8 mouse cellular contexts compared by ENCODE assay signal in genomic region chr9:121704261-121704645, GRCm38 (mm10). TPM values are rescaled to one million over a fixed set of nuclear protein-coding genes. Genes with fewer than 3 reads are reported as not detected.
DNase-seq lines count a peak whose midpoint lies in the region; ATAC-seq and TF ChIP-seq lines count a peak whose summit lies in the region.

No protein-coding gene starts in this region.

- H3K27ac ChIP-seq in kidney, adult 2 months (ENCODE audit: insufficient read depth, low read depth, low read length): no peak overlapping the region
- H3K27ac ChIP-seq in brown adipose tissue, adult 24 weeks (replicated peaks; ENCODE audit: low read depth, low read length): peak overlapping the region; percentile 35; the same call in 1 of the 2 replicates
- no peak overlapping the region for H3K27ac ChIP-seq in hindbrain, embryonic 14.5 days
- no peak overlapping the region for H3K27ac ChIP-seq in midbrain, embryonic 14.5 days (replicated peaks; ENCODE audit: low read depth, low read length)

- no peak for TF ChIP-seq POLR2A in kidney, adult 2 months (IDR thresholded peaks at IDR 0.05; ENCODE audit: low read depth, low read length)

- peak overlapping the region; percentile 94 for H3K4me2 ChIP-seq in hindbrain, embryonic 14.5 days (replicated peaks)
- peak overlapping the region; percentile 97 for H3K4me2 ChIP-seq in midbrain, embryonic 14.5 days (ENCODE audit: low read length)

- no peaks in the 10 kb centered on the region for H3K36me3 ChIP-seq in kidney, adult 2 months (ENCODE audit: control insufficient read depth, insufficient read depth, low read length)
- peaks cover 4% of the 10 kb centered on the region; the same call in 1 of the 2 replicates for H3K36me3 ChIP-seq in hindbrain, embryonic 14.5 days (replicated peaks; ENCODE audit: control insufficient read depth, insufficient read depth)
- peaks cover 8% of the 10 kb centered on the region for H3K36me3 ChIP-seq in midbrain, embryonic 14.5 days (ENCODE audit: control insufficient read depth, insufficient read depth, low read length)

- no peaks in the 10 kb centered on the region for H3K9me3 ChIP-seq in hindbrain, embryonic 14.5 days (ENCODE audit: control insufficient read depth, low read length)
- no peaks in the 10 kb centered on the region for H3K9me3 ChIP-seq in midbrain, embryonic 14.5 days (ENCODE audit: control insufficient read depth, low read length)

- no peaks in the 10 kb centered on the region for H3K27me3 ChIP-seq in kidney, adult 2 months (replicated peaks; ENCODE audit: control insufficient read depth, insufficient read depth, low read length)
- H3K27me3 ChIP-seq in hindbrain, embryonic 14.5 days (ENCODE audit: control insufficient read depth, insufficient read depth, low read length): no peaks in the 10 kb centered on the region
- no peaks in the 10 kb centered on the region for H3K27me3 ChIP-seq in midbrain, embryonic 14.5 days (ENCODE audit: control insufficient read depth, insufficient read depth, low read length)

- no peak for DNase-seq in kidney, adult 2 months
- DNase-seq in kidney, postnatal 4 days: no peak
- no peak for DNase-seq in hindbrain, embryonic 14.5 days (ENCODE audit: low spot score)
- no peak for DNase-seq in midbrain, embryonic 14.5 days
- DNase-seq in left cerebral cortex, adult 11 months (ENCODE audit: low spot score): no peak
- DNase-seq in retina, postnatal 1 day: no peak
- no peak for DNase-seq in frontal cortex, adult 2 months (ENCODE audit: extremely low spot score in 1 of 2, low spot score in 1 of 2)

- no peak for TF ChIP-seq CTCF in kidney, adult 2 months (conservative IDR thresholded peaks at IDR 0.05; ENCODE audit: insufficient read depth, insufficient read length, low read depth, low read length)

- H3K9ac ChIP-seq in hindbrain, embryonic 14.5 days: peak overlapping the region; percentile 79
- H3K9ac ChIP-seq in midbrain, embryonic 14.5 days (replicated peaks; ENCODE audit: low read length): peak overlapping the region; percentile 82

- ATAC-seq in hindbrain, embryonic 14.5 days (ENCODE audit: low FRiP score): no peak
- ATAC-seq in midbrain, embryonic 14.5 days (ENCODE audit: low FRiP score, low TSS enrichment): no peak

- peaks cover 11% of the 10 kb centered on the region; the same call in 1 of the 2 replicates for H3K4me1 ChIP-seq in kidney, adult 2 months (ENCODE audit: control insufficient read depth, insufficient read depth, low read length)
- no peaks in the 10 kb centered on the region for H3K4me1 ChIP-seq in brown adipose tissue, adult 24 weeks (ENCODE audit: control insufficient read depth, insufficient read depth, insufficient read length, low read length)
- H3K4me1 ChIP-seq in hindbrain, embryonic 14.5 days (replicated peaks; ENCODE audit: control insufficient read depth, insufficient read depth, low read length): peaks cover 16% of the 10 kb centered on the region
- H3K4me1 ChIP-seq in midbrain, embryonic 14.5 days (ENCODE audit: control insufficient read depth, insufficient read depth, low read length): peaks cover 14% of the 10 kb centered on the region

- H3K4me3 ChIP-seq in kidney, adult 2 months (ENCODE audit: insufficient read depth, low read depth, low read length): peak overlapping the region; percentile 67
- H3K4me3 ChIP-seq in brown adipose tissue, adult 24 weeks (ENCODE audit: insufficient read depth, low read depth, low read length): peak overlapping the region; percentile 51
- H3K4me3 ChIP-seq in hindbrain, embryonic 14.5 days (replicated peaks; ENCODE audit: low read length): peak overlapping the region; percentile 81
- H3K4me3 ChIP-seq in midbrain, embryonic 14.5 days (replicated peaks; ENCODE audit: low read depth, low read length): peak overlapping the region; percentile 78

- WGBS in kidney, adult 2 months: 26% methylated on average over 11 of the region's 11 CpGs
- 39% methylated on average over 11 of the region's 11 CpGs for WGBS in hindbrain, embryonic 14.5 days
- WGBS in midbrain, embryonic 14.5 days: 36% methylated on average over 11 of the region's 11 CpGs

RNA-seq across cellular contexts. Expression of gene Sec22c, which starts 1.0 kb away (rescaled TPM):
- 6.6 and 7.4 TPM in 2 replicates for polyA plus RNA-seq in kidney, adult 2 months (2012; rRNA removed)
- polyA plus RNA-seq in brown adipose tissue, adult 24 weeks (2012; ENCODE audit: insufficient read depth, insufficient read length, missing spikeins): 2.1 and 2.8 TPM in 2 replicates
- 21.6 and 26.5 TPM in 2 replicates for polyA plus RNA-seq in hindbrain, embryonic 14.5 days (2014; fragmentation: Nextera tagmentation; extraction: Ambion mirVana)
- polyA plus RNA-seq in midbrain, embryonic 14.5 days (2014; fragmentation: Nextera tagmentation; extraction: Ambion mirVana): 20.0 and 27.7 TPM in 2 replicates
- polyA plus RNA-seq in frontal cortex, adult 2 months (2012; rRNA removed): 14.6 and 16.9 TPM in 2 replicates

RNA-seq across cellular contexts. Expression of gene Ss18l2, which starts 5.9 kb away (rescaled TPM):
- polyA plus RNA-seq in kidney, adult 2 months (2012; rRNA removed): 52.4 and 61.5 TPM in 2 replicates
- polyA plus RNA-seq in brown adipose tissue, adult 24 weeks (2012; ENCODE audit: insufficient read depth, insufficient read length, missing spikeins): 149 and 182 TPM in 2 replicates
- polyA plus RNA-seq in hindbrain, embryonic 14.5 days (2014; fragmentation: Nextera tagmentation; extraction: Ambion mirVana): 171 and 213 TPM in 2 replicates
- 164 and 190 TPM in 2 replicates for polyA plus RNA-seq in midbrain, embryonic 14.5 days (2014; fragmentation: Nextera tagmentation; extraction: Ambion mirVana)
- 101 and 118 TPM in 2 replicates for polyA plus RNA-seq in frontal cortex, adult 2 months (2012; rRNA removed)

RNA-seq across cellular contexts. Expression of gene Nktr, which starts 14.7 kb away (rescaled TPM):
- 24.8 and 28.5 TPM in 2 replicates for polyA plus RNA-seq in kidney, adult 2 months (2012; rRNA removed)
- polyA plus RNA-seq in brown adipose tissue, adult 24 weeks (2012; ENCODE audit: insufficient read depth, insufficient read length, missing spikeins): 20.7 and 21.6 TPM in 2 replicates
- polyA plus RNA-seq in hindbrain, embryonic 14.5 days (2014; fragmentation: Nextera tagmentation; extraction: Ambion mirVana): 56.2 and 64.1 TPM in 2 replicates
- polyA plus RNA-seq in midbrain, embryonic 14.5 days (2014; fragmentation: Nextera tagmentation; extraction: Ambion mirVana): 61.5 and 73.0 TPM in 2 replicates
- polyA plus RNA-seq in frontal cortex, adult 2 months (2012; rRNA removed): 133 and 161 TPM in 2 replicates

RNA-seq across cellular contexts. Expression of gene Zfp651, which starts 54.9 kb away (rescaled TPM):
- 25.4 and 29.5 TPM in 2 replicates for polyA plus RNA-seq in kidney, adult 2 months (2012; rRNA removed)
- polyA plus RNA-seq in brown adipose tissue, adult 24 weeks (2012; ENCODE audit: insufficient read depth, insufficient read length, missing spikeins): 8.7 and 10.4 TPM in 2 replicates
- 19.1 and 21.5 TPM in 2 replicates for polyA plus RNA-seq in hindbrain, embryonic 14.5 days (2014; fragmentation: Nextera tagmentation; extraction: Ambion mirVana)
- 15.8 and 17.5 TPM in 2 replicates for polyA plus RNA-seq in midbrain, embryonic 14.5 days (2014; fragmentation: Nextera tagmentation; extraction: Ambion mirVana)
- 98.0 and 101 TPM in 2 replicates for polyA plus RNA-seq in frontal cortex, adult 2 months (2012; rRNA removed)
